8 mouse cellular contexts compared by ENCODE assay signal in genomic region chr6:144166104-144166503, GRCm38 (mm10).
DNase-seq lines count a peak whose midpoint lies in the region; ATAC-seq lines count a peak whose summit lies in the region.

No protein-coding gene starts in this region.

- H3K36me3 ChIP-seq in forebrain, embryonic 16.5 days (ENCODE audit: control insufficient read depth, insufficient read depth): no peaks in the 10 kb centered on the region
- no peaks in the 10 kb centered on the region for H3K36me3 ChIP-seq in intestine, embryonic 16.5 days (ENCODE audit: control insufficient read depth, insufficient read depth, low read length)
- H3K36me3 ChIP-seq in neural tube, embryonic 14.5 days (ENCODE audit: control insufficient read depth, insufficient read depth, low read length): no peaks in the 10 kb centered on the region

- peak; percentile 53 to 70 for DNase-seq in cerebellum, postnatal 10 days
- DNase-seq in cerebellum, adult 11 months: no peak
- peak; percentile 19 for DNase-seq in MN1 (ENCODE audit: low spot score)
- DNase-seq in urinary bladder, postnatal 36 days (ENCODE audit: low spot score in 2 of 2): no peak

- 7% methylated on average over 8 of the region's 8 CpGs for WGBS in forebrain, embryonic 16.5 days
- 19% methylated on average over 8 of the region's 8 CpGs for WGBS in intestine, embryonic 16.5 days
- 5% methylated on average over 8 of the region's 8 CpGs for WGBS in neural tube, embryonic 14.5 days

- no peak overlapping the region for H3K4me3 ChIP-seq in forebrain, embryonic 16.5 days (replicated peaks; ENCODE audit: low read length)
- H3K4me3 ChIP-seq in intestine, embryonic 16.5 days (ENCODE audit: low read length): no peak overlapping the region
- no peak overlapping the region for H3K4me3 ChIP-seq in neural tube, embryonic 14.5 days (ENCODE audit: low read depth, low read length)

- no peak overlapping the region for H3K27ac ChIP-seq in forebrain, embryonic 16.5 days (ENCODE audit: low read length)
- no peak overlapping the region for H3K27ac ChIP-seq in intestine, embryonic 16.5 days (ENCODE audit: low read length)
- H3K27ac ChIP-seq in neural tube, embryonic 14.5 days (ENCODE audit: low read depth, low read length): no peak overlapping the region

- no peaks in the 10 kb centered on the region for H3K9me3 ChIP-seq in forebrain, embryonic 16.5 days (ENCODE audit: control insufficient read depth, low read length)
- no peaks in the 10 kb centered on the region for H3K9me3 ChIP-seq in intestine, embryonic 16.5 days (ENCODE audit: control insufficient read depth, low read length)
- H3K9me3 ChIP-seq in neural tube, embryonic 14.5 days (ENCODE audit: control insufficient read depth, low read length): no peaks in the 10 kb centered on the region

- H3K27me3 ChIP-seq in forebrain, embryonic 16.5 days (replicated peaks; ENCODE audit: control insufficient read depth, insufficient read depth, low read length): no peaks in the 10 kb centered on the region
- H3K27me3 ChIP-seq in intestine, embryonic 16.5 days (replicated peaks; ENCODE audit: control insufficient read depth, insufficient read depth, low read length): no peaks in the 10 kb centered on the region
- no peaks in the 10 kb centered on the region for H3K27me3 ChIP-seq in neural tube, embryonic 14.5 days (ENCODE audit: control insufficient read depth, insufficient read depth, low read length)

- ATAC-seq in forebrain, embryonic 16.5 days: peak; percentile 74
- ATAC-seq in intestine, embryonic 16.5 days: peak; percentile 46; the same call in 1 of the 2 replicates
- peak; percentile 73 for ATAC-seq in neural tube, embryonic 14.5 days (ENCODE audit: low read depth)
- no peak for ATAC-seq in megakaryocyte-erythroid progenitor cell, adult 5-6 weeks (replicated peaks; ENCODE audit: low FRiP score, low TSS enrichment, poor library complexity, severe bottlenecking)

- H3K4me2 ChIP-seq in forebrain, embryonic 16.5 days (ENCODE audit: low read length): no peak overlapping the region
- no peak overlapping the region for H3K4me2 ChIP-seq in intestine, embryonic 16.5 days (ENCODE audit: low read depth, low read length)
- H3K4me2 ChIP-seq in neural tube, embryonic 14.5 days (ENCODE audit: low read depth, low read length): no peak overlapping the region

- no peak overlapping the region for H3K9ac ChIP-seq in forebrain, embryonic 16.5 days (replicated peaks; ENCODE audit: low read depth, low read length)
- H3K9ac ChIP-seq in intestine, embryonic 16.5 days (ENCODE audit: low read depth, low read length): no peak overlapping the region
- no peak overlapping the region for H3K9ac ChIP-seq in neural tube, embryonic 14.5 days (replicated peaks; ENCODE audit: low read depth, low read length)

- H3K4me1 ChIP-seq in forebrain, embryonic 16.5 days (replicated peaks; ENCODE audit: control insufficient read depth, insufficient read depth, low read length): peaks cover 26% of the 10 kb centered on the region
- no peaks in the 10 kb centered on the region; the same call in none of the 2 replicates for H3K4me1 ChIP-seq in intestine, embryonic 16.5 days (ENCODE audit: control insufficient read depth, insufficient read depth, low read length)
- H3K4me1 ChIP-seq in neural tube, embryonic 14.5 days (ENCODE audit: control insufficient read depth, insufficient read depth, low read length): peaks cover 7% of the 10 kb centered on the region

Comparison
In these comparisons a context has a peak if more than half of its experiments do, and no peak if none do; other contexts are left out.
1. DNase-seq: peak in cerebellum, postnatal 10 days (2 of 2) and MN1 (single experiment); none in cerebellum, adult 11 months (single experiment) and urinary bladder, postnatal 36 days (0 of 2).